Mouse (Mus musculus): ENCODE data around the gene Slfn4.
"Not testable (repeated sequence)": the region's sequence is repeated elsewhere in the genome, so short reads cannot be mapped to it uniquely, and the experiment has no call there.

Slfn4 gene

DNA sequence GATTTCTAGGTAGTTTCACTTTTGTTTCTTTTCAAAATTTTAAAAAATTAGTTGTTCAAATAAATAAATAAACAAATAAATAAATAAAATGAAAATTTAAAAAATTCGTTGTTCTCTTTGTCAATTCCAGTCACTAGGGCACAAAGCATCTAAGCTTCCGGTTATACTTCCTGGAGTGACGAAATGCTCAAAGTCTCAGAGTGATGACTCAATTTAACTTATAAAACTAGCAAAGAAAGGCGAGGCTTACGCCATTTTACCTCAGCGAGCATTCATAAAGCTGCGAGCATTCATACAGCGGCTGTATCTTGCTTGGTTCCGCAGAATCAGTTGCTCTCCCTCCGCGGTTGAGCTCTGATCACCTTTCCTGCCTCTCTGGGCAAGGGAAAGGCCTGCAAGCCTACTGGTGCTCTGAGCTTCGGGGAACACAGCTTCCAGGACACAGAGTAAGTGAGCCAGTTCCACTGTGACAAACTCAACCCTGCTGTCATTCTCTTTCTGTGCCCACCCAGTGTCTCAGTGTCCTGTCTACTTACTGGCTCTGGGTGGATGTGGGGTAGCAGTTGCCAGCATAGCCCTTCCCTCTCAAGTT is at the start of gene Slfn4:
Slfn4 (plus strand) TSS at position 239 of the 592 bp plus-strand sequence.
- in situ Hi-C loops (cut with MseI, MboI) = loop anchor here (25.0 kb wide), 2 partner anchors 138 to 263 kb away; partner anchors contain the start of genes Nle1 (in 1 of the 2) and Unc45b (in 1 of the 2)

- in situ Hi-C loops (cut with MseI, MboI) = not testable (repeated sequence)
Observed at GRCm38 (mm10) chr11:83125633-83126032, 49.4 kb upstream of the Slfn4 start.

DNA sequence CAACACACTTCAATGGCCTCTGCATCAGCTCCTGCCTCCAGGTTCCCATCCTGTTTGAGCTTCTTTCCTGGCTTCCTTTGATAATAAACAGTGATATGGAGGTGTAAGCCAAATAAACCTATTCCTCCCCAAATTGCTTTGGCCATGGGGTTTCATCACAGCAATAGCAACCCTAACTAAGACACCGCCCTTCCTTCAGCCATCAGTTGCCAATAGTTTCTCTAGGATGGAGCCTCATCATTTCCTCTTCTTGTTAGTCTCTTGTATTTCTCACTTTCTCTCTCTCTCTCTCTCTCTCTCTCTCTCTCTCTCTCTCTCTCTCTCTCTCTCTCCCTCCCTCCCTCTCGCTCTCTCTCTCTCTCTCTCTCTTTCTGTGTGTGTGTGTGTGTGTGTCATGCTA is 37.7 kb upstream of the Slfn4 start:
- in situ Hi-C loops (cut with MseI, MboI) = not testable (repeated sequence)

GRCm38 (mm10) chr11:83148939-83149338 is 26.0 kb upstream of the Slfn4 start:
- in situ Hi-C loops (cut with MseI, MboI) = not testable (repeated sequence)

- in situ Hi-C loops (cut with MseI, MboI) = loop anchor here (25.0 kb wide), 2 partner anchors 154 to 279 kb away; partner anchors contain the start of genes Nle1 (in 1 of the 2) and Unc45b (in 1 of the 2)
Observed at GRCm38 (mm10) chr11:83191134-83191893, 16.3 kb downstream of the Slfn4 start, which contains the start of gene Slfn3. TSS of gene Slfn3 (plus strand) at chr11:83191330.

DNA sequence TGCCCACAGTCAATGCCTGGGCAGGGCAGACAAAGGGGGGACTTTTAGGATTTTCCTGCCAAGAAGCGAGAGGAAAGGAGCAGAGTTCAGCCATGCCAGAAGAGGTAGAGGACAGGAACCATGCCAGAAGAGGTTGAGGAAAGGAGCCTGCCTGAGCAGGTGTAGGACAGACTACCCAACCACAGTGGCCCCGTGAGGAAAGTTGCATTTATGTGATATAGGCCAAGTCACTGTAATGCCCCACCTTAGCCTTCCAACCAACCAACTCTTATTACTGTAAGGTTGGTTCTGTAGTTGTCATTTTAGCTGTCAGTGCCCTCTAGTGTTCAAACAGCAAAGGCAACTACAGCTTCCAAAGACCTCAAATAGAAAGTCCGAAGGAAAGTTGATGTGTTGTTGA is 17.0 kb downstream of the Slfn4 start:
- in situ Hi-C loops (cut with MseI, MboI) = loop anchor here (25.0 kb wide), 2 partner anchors 155 to 280 kb away; partner anchors contain the start of genes Nle1 (in 1 of the 2) and Unc45b (in 1 of the 2)

DNA sequence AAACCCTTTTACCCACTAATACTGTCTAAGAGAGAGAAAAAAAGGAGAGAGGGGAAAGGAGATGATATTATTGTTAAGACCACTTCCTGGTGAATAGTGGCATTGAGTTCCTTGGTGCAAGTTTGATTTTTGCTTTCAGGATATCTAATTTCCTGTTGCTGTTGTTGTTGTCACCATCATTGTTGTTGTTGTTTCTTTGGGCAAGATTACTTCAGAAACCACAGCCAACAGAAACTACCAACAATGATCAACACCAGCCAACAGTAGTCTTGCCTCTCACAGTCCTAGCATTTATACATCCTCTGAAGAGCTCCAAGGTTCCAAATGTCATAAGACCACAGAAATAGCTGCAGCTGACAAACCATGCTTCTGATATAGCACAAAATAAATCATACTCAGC is 30.0 kb downstream of the Slfn4 start:
- in situ Hi-C loops (cut with MseI, MboI) = no loop called here

DNA sequence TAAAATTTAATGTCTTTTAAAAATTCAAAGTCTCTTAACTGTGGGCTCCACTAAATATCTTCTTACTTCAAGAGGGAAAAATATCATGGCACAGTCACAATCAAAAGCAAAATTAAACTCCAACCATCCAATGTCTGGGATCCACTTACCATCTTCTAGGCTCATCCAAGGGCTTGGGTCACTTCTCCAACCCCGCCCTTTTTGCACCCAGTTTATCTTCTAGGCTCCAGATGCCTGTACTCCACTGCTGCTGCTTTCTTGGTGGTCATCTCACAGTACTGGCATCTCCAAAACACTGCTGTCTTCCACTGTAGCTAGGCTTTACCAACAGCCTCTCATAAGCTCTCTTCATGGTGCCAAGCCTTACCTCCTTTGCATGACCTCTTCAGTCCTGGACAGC is 41.1 kb downstream of the Slfn4 start:
- in situ Hi-C loops (cut with MseI, MboI) = no loop called here

GRCm38 (mm10) chr11:83221328-83221877 is 46.4 kb downstream of the Slfn4 start:
- in situ Hi-C loops (cut with MseI, MboI) = no loop called here

DNA sequence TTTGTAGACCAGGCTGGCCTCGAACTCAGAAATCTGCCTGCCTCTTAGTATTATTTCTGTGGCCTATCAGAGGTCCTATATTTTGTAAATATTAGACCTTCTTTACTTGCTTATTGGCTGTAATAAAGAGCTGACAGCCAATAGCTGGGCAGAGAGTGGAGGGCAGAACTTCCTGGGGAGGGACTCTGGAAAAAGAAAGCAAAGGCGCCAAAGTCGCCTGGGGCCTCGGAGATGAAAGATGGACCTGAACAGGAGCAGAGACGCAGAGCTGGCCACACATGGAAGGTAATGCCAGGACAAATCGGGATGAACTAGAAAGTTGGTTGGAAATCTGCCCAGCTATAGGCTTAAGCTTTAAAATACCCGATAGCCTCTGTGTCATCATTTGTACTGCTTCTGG is 48.4 kb downstream of the Slfn4 start:
- in situ Hi-C loops (cut with MseI, MboI) = no loop called here

GRCm38 (mm10) chr11:83223793-83224192 is 48.8 kb downstream of the Slfn4 start:
- in situ Hi-C loops (cut with MseI, MboI) = not testable (repeated sequence)

DNA sequence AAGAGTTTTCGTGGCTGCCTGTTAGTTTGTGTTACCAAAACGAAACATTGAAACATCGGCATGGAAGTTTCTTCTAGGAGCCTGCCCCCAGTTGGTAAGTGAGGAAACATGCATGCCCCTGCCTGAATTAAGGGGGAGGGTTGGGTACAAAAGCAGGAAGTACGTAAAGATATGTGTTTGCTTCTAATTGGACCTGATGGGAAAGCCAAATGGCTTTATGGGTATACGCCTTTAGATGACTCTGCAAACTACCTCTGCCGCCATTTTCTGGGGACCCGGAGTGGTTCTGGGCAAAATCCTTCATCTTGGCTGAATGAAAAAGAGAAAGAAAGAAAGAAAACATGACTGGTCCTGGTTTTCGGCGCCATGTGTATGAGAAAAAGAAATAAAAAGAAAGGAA is 49.2 kb downstream of the Slfn4 start:
- in situ Hi-C loops (cut with MseI, MboI) = no loop called here

DNA sequence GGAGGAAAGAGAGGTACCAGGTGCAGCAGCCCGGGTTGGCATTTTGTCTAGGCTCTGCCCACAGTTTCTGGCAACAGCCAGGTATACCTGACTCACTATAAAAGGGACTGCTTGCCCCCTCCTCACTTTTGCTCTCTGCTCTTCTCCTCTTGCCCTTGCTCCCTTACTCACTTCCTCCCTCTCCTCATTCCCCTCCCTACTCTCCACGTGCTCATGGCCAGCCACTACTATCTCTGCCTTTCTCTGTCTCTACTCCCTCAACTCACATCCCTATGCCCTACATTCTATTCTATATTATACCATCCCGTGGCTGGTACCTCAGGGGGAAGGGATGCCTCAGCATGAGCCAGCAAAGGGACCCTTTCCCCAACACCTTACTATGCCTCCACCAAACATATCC is 49.8 kb downstream of the Slfn4 start:
- in situ Hi-C loops (cut with MseI, MboI) = no loop called here

DNA sequence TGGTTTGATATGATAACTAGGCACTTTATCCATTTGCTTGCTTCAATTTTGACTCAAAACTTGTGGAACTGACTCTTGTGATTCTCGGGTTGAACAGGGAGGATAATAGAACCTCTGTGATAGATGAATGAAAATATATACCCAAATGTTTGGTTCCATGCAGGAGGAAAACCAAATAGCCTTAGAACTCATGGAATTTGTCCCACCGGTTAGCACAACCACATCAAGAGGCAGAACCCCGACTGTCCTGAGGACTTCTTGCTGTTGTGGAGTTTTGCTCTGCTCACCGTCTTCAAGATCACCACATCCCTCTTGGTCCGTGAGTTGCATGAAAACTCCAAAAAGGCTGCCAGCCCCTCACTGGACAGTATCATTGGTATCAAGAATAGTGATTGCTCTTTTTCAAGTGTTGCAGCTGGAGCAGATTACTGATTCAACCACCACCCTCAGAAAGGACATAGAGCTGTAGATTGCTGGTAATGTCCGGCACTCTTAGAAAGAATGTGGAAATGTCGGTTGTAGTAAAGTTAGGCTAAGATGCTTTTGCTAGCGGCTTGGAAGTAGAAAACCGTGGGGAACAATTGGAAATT is 50.5 kb downstream of the Slfn4 start:
- in situ Hi-C loops (cut with MseI, MboI) = no loop called here

DNA sequence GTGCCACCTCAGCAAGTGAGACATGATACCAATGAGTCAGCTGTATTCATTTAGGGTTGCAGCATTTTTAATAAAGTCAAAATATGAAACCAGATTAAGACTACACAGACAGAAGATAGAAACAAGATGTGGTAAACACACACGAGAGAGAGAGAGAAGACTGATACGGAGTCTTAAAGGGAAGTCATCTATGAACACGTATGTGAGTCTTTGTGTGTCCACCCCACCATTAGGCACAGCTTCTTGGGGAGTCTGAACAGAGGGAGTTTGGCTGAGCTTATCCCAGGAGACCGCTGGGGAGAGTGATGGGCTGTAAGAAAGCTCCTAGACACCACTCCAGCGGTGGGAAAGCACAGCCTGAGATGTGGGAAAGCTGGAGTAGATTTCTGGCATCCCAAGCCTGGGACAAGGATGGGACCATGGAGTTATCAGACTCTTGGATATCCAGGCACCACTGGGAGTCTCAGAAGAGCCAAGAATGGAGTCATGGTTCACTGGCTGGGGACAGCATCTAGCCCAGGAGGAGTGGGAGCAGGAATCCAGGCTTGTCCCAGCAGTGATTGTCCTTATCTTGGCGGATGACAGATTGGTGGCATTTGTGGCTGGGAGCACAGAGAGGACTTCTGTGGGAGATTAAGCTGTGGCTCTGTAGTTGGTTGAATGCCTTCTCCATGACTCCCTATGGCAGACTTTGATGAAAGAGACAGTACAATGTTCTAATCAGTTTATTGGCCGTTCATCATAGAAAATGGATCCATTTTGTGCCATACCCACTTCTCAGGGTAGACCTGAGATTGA is 53.1 kb downstream of the Slfn4 start:
- in situ Hi-C loops (cut with MseI, MboI) = no loop called here

DNA sequence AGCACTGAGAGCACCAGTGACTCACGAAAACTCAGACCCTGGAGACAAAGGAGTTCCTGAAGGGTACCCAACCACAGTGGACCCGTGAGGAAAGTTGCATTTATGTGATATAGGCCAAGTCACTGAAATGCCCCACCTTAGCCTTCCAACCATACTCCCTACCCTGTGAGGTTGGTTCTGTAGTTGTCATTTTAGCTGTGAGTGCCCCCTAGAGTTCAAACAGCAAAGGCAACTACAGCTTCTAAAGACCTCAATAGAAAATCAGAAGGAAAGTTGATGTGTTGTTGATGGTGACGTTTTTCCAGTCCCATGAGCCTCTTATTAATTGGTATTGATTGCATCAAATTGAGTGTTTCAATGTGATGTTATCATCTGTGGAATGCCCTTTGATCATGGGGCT is 56.0 kb downstream of the Slfn4 start:
- in situ Hi-C loops (cut with MseI, MboI) = no loop called here

GRCm38 (mm10) chr11:83233621-83234020 is 58.6 kb downstream of the Slfn4 start:
- in situ Hi-C loops (cut with MseI, MboI) = not testable (repeated sequence)

- in situ Hi-C loops (cut with MseI, MboI) = not testable (repeated sequence)
Observed at GRCm38 (mm10) chr11:83237390-83237789, 62.4 kb downstream of the Slfn4 start.

- in situ Hi-C loops (cut with MseI, MboI) = no loop called here
Observed at GRCm38 (mm10) chr11:83238389-83238788, 63.4 kb downstream of the Slfn4 start.

DNA sequence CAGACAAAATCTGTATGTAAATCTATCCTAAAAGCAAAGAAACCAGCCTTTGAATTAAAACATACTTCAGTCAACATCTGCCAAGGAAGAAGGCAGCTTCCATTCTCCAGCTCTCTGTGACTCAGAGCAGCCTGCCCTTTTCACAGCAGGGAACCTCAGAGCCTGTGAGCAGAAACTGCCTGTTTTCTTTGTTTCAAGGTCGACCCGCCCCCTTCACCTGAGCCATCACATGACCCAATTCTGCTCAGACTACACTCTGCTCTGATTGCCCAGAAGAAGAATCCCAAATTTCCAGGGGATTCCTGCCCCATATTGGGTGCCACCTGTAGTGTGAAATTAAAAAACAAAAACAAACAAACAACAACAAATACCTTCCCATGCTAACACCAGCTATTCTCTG is 64.8 kb downstream of the Slfn4 start:
- in situ Hi-C loops (cut with MseI, MboI) = no loop called here
